Mouse (Mus musculus): ENCODE measurements at regions not wholly inside any gene's neighbourhood (a gene's known extent, or its start where the extent isn't known, plus 50 kb on each side); places are given as distances from the start of the nearest gene placed in this dataset.
A peak's percentile ranks its signal among the peaks of the same experiment; 100 is the strongest.

GRCm38 (mm10) chr15:5447707-5448496 is 203.9 kb upstream of the Ptger4 start:
- TF ChIP-seq MYC (IDR thresholded peaks at IDR 0.05; ENCODE audit: low read depth, low read length) (no peak), MYB (IDR thresholded peaks at IDR 0.05; ENCODE audit: low read depth, low read length) (no peak), CTCF (IDR thresholded peaks at IDR 0.05 in 2 of 3, conservative IDR thresholded peaks at IDR 0.05 in 1 of 3; ENCODE audit: control insufficient read depth in 1 of 3, insufficient read depth in 1 of 3, low read depth in 2 of 3, low read length in 3 of 3, poor library complexity in 1 of 3, severe bottlenecking in 1 of 3) (no peak)
- DNase-seq (ENCODE audit: low read depth, low spot score), result no peak
- Histone ChIP-seq H3K36me3 (ENCODE audit: control insufficient read depth in 1 of 2, insufficient read depth in 2 of 2, low read length in 2 of 2) (peaks cover 0 to 4% of the 10 kb centered on the region in 2 experiments; a peak in 2 of 4 replicates), H3K9me3 (replicated peaks; ENCODE audit: insufficient read depth, low read length) (no peaks in the 10 kb centered on the region), H3K79me2 (ENCODE audit: control insufficient read depth, insufficient read depth, low read length, poor library complexity) (no peaks in the 10 kb centered on the region), H3K27ac (ENCODE audit: control insufficient read depth, low read depth, low read length) (no peak overlapping the region), H3K4me3 (ENCODE audit: control insufficient read depth in 1 of 2, insufficient read depth in 1 of 2, low read depth in 2 of 2, low read length in 2 of 2) (no peak overlapping the region), H3K27me3 (ENCODE audit: control insufficient read depth in 1 of 2, insufficient read depth in 2 of 2, low read length in 2 of 2) (no peaks in the 10 kb centered on the region), H3K4me1 (ENCODE audit: control insufficient read depth in 1 of 2, insufficient read depth in 2 of 2, low read length in 2 of 2) (peaks cover 0 to 5% of the 10 kb centered on the region in 2 experiments; a peak in 1 of 4 replicates), H3K9ac (ENCODE audit: control insufficient read depth, low read depth, low read length, poor library complexity, severe bottlenecking) (no peak overlapping the region)

DNA sequence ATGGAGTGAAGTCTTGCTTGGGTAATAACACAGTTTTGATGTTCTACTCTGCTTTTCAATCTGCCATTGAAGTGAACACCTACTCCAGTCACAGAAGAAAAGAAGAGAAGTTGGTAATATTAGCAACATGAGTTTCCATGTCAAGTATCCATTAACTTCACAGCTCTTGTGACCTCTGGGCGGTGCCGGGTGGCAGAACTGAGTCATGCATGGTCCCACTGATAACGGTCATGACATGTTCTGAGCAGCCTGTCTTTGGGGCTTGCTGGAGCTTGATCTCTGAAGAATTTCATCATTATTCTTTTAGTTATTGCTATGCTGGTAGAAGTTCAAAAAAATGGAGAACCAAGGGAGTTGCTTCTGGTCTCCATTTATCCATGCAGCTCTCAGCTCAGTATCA is 215.1 kb upstream of the Ptger4 start:
- no peaks in the 10 kb centered on the region for H3K9me3 ChIP-seq (replicated peaks; ENCODE audit: insufficient read depth, low read length)
- TF ChIP-seq TCF12 (IDR thresholded peaks at IDR 0.05; ENCODE audit: low read depth, low read length) (no peak), EP300 (IDR thresholded peaks at IDR 0.05; ENCODE audit: low read depth in 1 of 2, low read length in 2 of 2) (0 out of 4 replicates have a peak, but pooled peaks of 1 of the 2 experiments have one; percentile 6), BHLHE40 (IDR thresholded peaks at IDR 0.05; ENCODE audit: borderline replicate concordance, low read depth, low read length) (no peak), MAZ (IDR thresholded peaks at IDR 0.05; ENCODE audit: low read depth, low read length) (no peak), ZC3H11A (IDR thresholded peaks at IDR 0.05; ENCODE audit: low read depth, low read length) (no peak), ZNF384 (IDR thresholded peaks at IDR 0.05; ENCODE audit: low read depth, low read length) (no peak), NRF1 (IDR thresholded peaks at IDR 0.05; ENCODE audit: insufficient read depth, low read depth, low read length, poor library complexity, severe bottlenecking) (no peak), GATA1 (IDR thresholded peaks at IDR 0.05; ENCODE audit: low read depth, low read length) (0 out of 2 replicates have a peak, but pooled peaks have one; percentile 8), USF2 (IDR thresholded peaks at IDR 0.05; ENCODE audit: borderline replicate concordance in 1 of 2, insufficient read depth in 1 of 2, low read depth in 1 of 2, low read length in 2 of 2) (no peak)
- peak; percentile 43 for DNase-seq (ENCODE audit: low read depth, low spot score)
- no peak overlapping the region for H3K4me3 ChIP-seq (ENCODE audit: control insufficient read depth in 1 of 2, insufficient read depth in 1 of 2, low read depth in 2 of 2, low read length in 2 of 2)
- H3K9ac ChIP-seq (ENCODE audit: control insufficient read depth, low read depth, low read length, poor library complexity, severe bottlenecking), result no peak overlapping the region
- H3K27me3 ChIP-seq (ENCODE audit: control insufficient read depth in 1 of 2, insufficient read depth in 2 of 2, low read length in 2 of 2), result no peaks in the 10 kb centered on the region; a peak in 1 of 4 replicates
- H3K36me3 ChIP-seq (ENCODE audit: control insufficient read depth in 1 of 2, insufficient read depth in 2 of 2, low read length in 2 of 2), result no peaks in the 10 kb centered on the region
- peaks cover 0 to 7% of the 10 kb centered on the region in 2 experiments; a peak in 2 of 4 replicates for H3K4me1 ChIP-seq (ENCODE audit: control insufficient read depth in 1 of 2, insufficient read depth in 2 of 2, low read length in 2 of 2)
- H3K79me2 ChIP-seq (ENCODE audit: control insufficient read depth, insufficient read depth, low read length, poor library complexity), result no peaks in the 10 kb centered on the region
- H3K27ac ChIP-seq (ENCODE audit: control insufficient read depth, low read depth, low read length), result no peak overlapping the region

GRCm38 (mm10) chr15:5459580-5459979 is 215.6 kb upstream of the Ptger4 start:
- H3K79me2 ChIP-seq (ENCODE audit: control insufficient read depth, insufficient read depth, low read length, poor library complexity), result no peaks in the 10 kb centered on the region
- no peaks in the 10 kb centered on the region; a peak in 1 of 4 replicates for H3K27me3 ChIP-seq (ENCODE audit: control insufficient read depth in 1 of 2, insufficient read depth in 2 of 2, low read length in 2 of 2)
- H3K27ac ChIP-seq (ENCODE audit: control insufficient read depth, low read depth, low read length), result no peak overlapping the region
- peaks cover 0 to 7% of the 10 kb centered on the region in 2 experiments; a peak in 2 of 4 replicates for H3K4me1 ChIP-seq (ENCODE audit: control insufficient read depth in 1 of 2, insufficient read depth in 2 of 2, low read length in 2 of 2)
- H3K36me3 ChIP-seq (ENCODE audit: control insufficient read depth in 1 of 2, insufficient read depth in 2 of 2, low read length in 2 of 2), result no peaks in the 10 kb centered on the region
- TF ChIP-seq ZC3H11A (IDR thresholded peaks at IDR 0.05; ENCODE audit: low read depth, low read length) (no peak), POLR2A (IDR thresholded peaks at IDR 0.05; ENCODE audit: control insufficient read depth in 1 of 2, insufficient read depth in 1 of 2, low read depth in 1 of 2, low read length in 2 of 2, poor library complexity in 1 of 2) (no peak), JUND (IDR thresholded peaks at IDR 0.05; ENCODE audit: low read depth, low read length) (no peak), MAZ (IDR thresholded peaks at IDR 0.05; ENCODE audit: low read depth, low read length) (no peak), ZMIZ1 (IDR thresholded peaks at IDR 0.05; ENCODE audit: low read depth, low read length) (no peak), GABPA (IDR thresholded peaks at IDR 0.05; ENCODE audit: low read depth, low read length) (no peak), BHLHE40 (IDR thresholded peaks at IDR 0.05; ENCODE audit: borderline replicate concordance, low read depth, low read length) (no peak), NRF1 (IDR thresholded peaks at IDR 0.05; ENCODE audit: insufficient read depth, low read depth, low read length, poor library complexity, severe bottlenecking) (no peak), E2F4 (IDR thresholded peaks at IDR 0.05; ENCODE audit: borderline replicate concordance, low read depth, low read length) (no peak), MYC (IDR thresholded peaks at IDR 0.05; ENCODE audit: low read depth, low read length) (no peak), SMC3 (IDR thresholded peaks at IDR 0.05; ENCODE audit: low read depth, low read length) (no peak), RAD21 (IDR thresholded peaks at IDR 0.05; ENCODE audit: low read depth, low read length) (no peak), GATA1 (IDR thresholded peaks at IDR 0.05; ENCODE audit: low read depth, low read length) (no peak), MAFK (IDR thresholded peaks at IDR 0.05; ENCODE audit: borderline replicate concordance, low read depth, low read length) (no peak)
- H3K4me3 ChIP-seq (ENCODE audit: control insufficient read depth in 1 of 2, insufficient read depth in 1 of 2, low read depth in 2 of 2, low read length in 2 of 2), result no peak overlapping the region
- no peaks in the 10 kb centered on the region for H3K9me3 ChIP-seq (replicated peaks; ENCODE audit: insufficient read depth, low read length)
- no peak for DNase-seq (ENCODE audit: low read depth, low spot score)
- H3K9ac ChIP-seq (ENCODE audit: control insufficient read depth, low read depth, low read length, poor library complexity, severe bottlenecking), result no peak overlapping the region

Measured in MEL (cell line).